Mouse (Mus musculus) neural tube, embryonic 10.5 days (tissue): ENCODE measurements around the gene Fgfr2.

Experiments used
- DNase-seq: peaks from one replicate; pipeline ENCODE4 v3.0.0-alpha.2; 2017; ENCODE audit warnings: low spot score; ENCODE audit errors: extremely low spot score

The Fgfr2 gene

GRCm38 (mm10) chr7:132726106-132726861 lies 396.9 kb downstream of the Fgfr2 start:
- no peak for DNase-seq

GRCm38 (mm10) chr7:132724501-132725062 lies 398.6 kb downstream of the Fgfr2 start:
- DNase-seq, result no peak

- DNase-seq, result no peak
Measured at GRCm38 (mm10) chr7:132723906-132724305, 399.2 kb downstream of the Fgfr2 start.

- no peak for DNase-seq
Measured at GRCm38 (mm10) chr7:132722401-132723370, 400.5 kb downstream of the Fgfr2 start.

GRCm38 (mm10) chr7:132720562-132720961 lies 402.6 kb downstream of the Fgfr2 start:
- no peak for DNase-seq

- no peak for DNase-seq
Measured at GRCm38 (mm10) chr7:132719570-132719969, 403.6 kb downstream of the Fgfr2 start.

GRCm38 (mm10) chr7:132715259-132715658 lies 407.9 kb downstream of the Fgfr2 start:
- DNase-seq, result no peak

- DNase-seq, result no peak
Measured at GRCm38 (mm10) chr7:132714236-132714923, 408.8 kb downstream of the Fgfr2 start.

GRCm38 (mm10) chr7:132713483-132714126 lies 409.5 kb downstream of the Fgfr2 start:
- DNase-seq, result no peak

- DNase-seq, result no peak
Measured at GRCm38 (mm10) chr7:132712956-132713355, 410.2 kb downstream of the Fgfr2 start.

- no peak for DNase-seq
Measured at GRCm38 (mm10) chr7:132712044-132712708, 411.0 kb downstream of the Fgfr2 start.

GRCm38 (mm10) chr7:132711579-132711978 lies 411.6 kb downstream of the Fgfr2 start:
- no peak for DNase-seq

- DNase-seq, result no peak
Measured at GRCm38 (mm10) chr7:132705130-132705529, 418.0 kb downstream of the Fgfr2 start.

GRCm38 (mm10) chr7:132704310-132704875 lies 418.8 kb downstream of the Fgfr2 start:
- no peak for DNase-seq

GRCm38 (mm10) chr7:132703515-132704309 lies 419.4 kb downstream of the Fgfr2 start:
- DNase-seq, result no peak

- no peak for DNase-seq
Measured at GRCm38 (mm10) chr7:132702492-132703070, 420.6 kb downstream of the Fgfr2 start.

GRCm38 (mm10) chr7:132702024-132702423 lies 421.1 kb downstream of the Fgfr2 start:
- DNase-seq, result no peak

- no peak for DNase-seq
Measured at GRCm38 (mm10) chr7:132701412-132701811, 421.7 kb downstream of the Fgfr2 start.

- DNase-seq, result no peak
Measured at GRCm38 (mm10) chr7:132700107-132700506, 423.0 kb downstream of the Fgfr2 start.
